Mouse (Mus musculus) ES-E14 (cell line): Measurements from ENCODE around the gene Rhbdd3. TPM values are rescaled to one million over a fixed set of nuclear protein-coding genes. Genes with fewer than 3 reads are reported as not detected.

Experiments
- DNase-seq: peaks from one replicate; pipeline ENCODE4 v3.0.0-alpha.2; 2013; ENCODE audit warnings: low read depth, low spot score
- H3K27ac ChIP-seq: 2 replicates; pipeline ENCODE4 v1.5.1; 2012; ENCODE audit warnings: low read depth, mild to moderate bottlenecking, low read length, moderate library complexity, mixed read lengths; ENCODE audit not compliant: poor library complexity, insufficient read depth, severe bottlenecking
- H3K36me3 ChIP-seq: 2 replicates; pipeline ENCODE4 v1.6.1; 2012; ENCODE audit warnings: mild to moderate bottlenecking, low read length, moderate library complexity, mixed read lengths; ENCODE audit not compliant: control insufficient read depth, poor library complexity, insufficient read depth, severe bottlenecking
- H3K4me1 ChIP-seq, 2 experiments: fragments of 150-350 bp in 1 of 2; sonication (generic) in 1 of 2; 2 replicates each; pipeline ENCODE4 v1.6.1; 2012; ENCODE audit warnings: low read length in 2 of 2, mild to moderate bottlenecking in 1 of 2, mixed read lengths in 1 of 2; ENCODE audit not compliant: control insufficient read depth in 2 of 2, insufficient read depth in 2 of 2, poor library complexity in 1 of 2
- H3K4me3 ChIP-seq, 2 experiments: fragments of 150-350 bp in 1 of 2; sonication (generic) in 1 of 2; 2 replicates each; pipeline ENCODE4 v1.5.1; 2012; ENCODE audit warnings: low read length in 2 of 2, low read depth in 1 of 2, mild to moderate bottlenecking in 1 of 2, mixed read lengths in 1 of 2; ENCODE audit not compliant: insufficient read depth in 1 of 2, poor library complexity in 1 of 2, severe bottlenecking in 1 of 2
- H3K9ac ChIP-seq: 2 replicates; pipeline ENCODE4 v1.6.1; 2012; ENCODE audit warnings: low read depth, mild to moderate bottlenecking, low read length, mixed read lengths; ENCODE audit not compliant: poor library complexity, insufficient read depth, severe bottlenecking
- H3K9me3 ChIP-seq: fragments of 150-350 bp; sonication (generic); 2 replicates; pipeline ENCODE4 v1.6.1; 2012; ENCODE audit warnings: low read depth, mild to moderate bottlenecking, low read length; ENCODE audit not compliant: control insufficient read depth, insufficient read depth
- CHD2 ChIP-seq: IDR thresholded peaks from 2 replicates; pipeline ENCODE4 v1.6.1; 2014; ENCODE audit warnings: mild to moderate bottlenecking, low read depth, low read length, inconsistent platforms
- HCFC1 ChIP-seq: IDR thresholded peaks from 2 replicates; pipeline ENCODE4 v1.6.1; 2012; ENCODE audit warnings: low read length, inconsistent platforms, borderline replicate concordance; ENCODE audit not compliant: insufficient read depth
- MAFK ChIP-seq: IDR thresholded peaks from 2 replicates; pipeline ENCODE4 v1.6.1; 2014; ENCODE audit warnings: mild to moderate bottlenecking, low read depth, low read length, inconsistent platforms; ENCODE audit not compliant: insufficient read depth
- ZC3H11A ChIP-seq: IDR thresholded peaks from 2 replicates; pipeline ENCODE4 v1.6.1; 2012; ENCODE audit warnings: low read depth, mild to moderate bottlenecking, inconsistent platforms, low read length, borderline replicate concordance
- ZNF384 ChIP-seq: IDR thresholded peaks from 2 replicates; pipeline ENCODE4 v1.6.1; 2012; ENCODE audit warnings: low read depth, low read length, inconsistent platforms
- in situ Hi-C, 2 experiments: fragments of 600-800 bp; cut with MboI; formaldehyde crosslinking; loops; one replicate each; pipeline ENCODE4 v1.15.1; 2025; ENCODE audit warnings: low sequenced_read_pairs in 2 of 2, inconsistent platforms in 1 of 2; ENCODE audit not compliant: unreplicated experiment in 2 of 2
- total RNA-seq: library from RNA; depleted of rRNA; stranded (reverse); fragments of 300-350 nt; gene quantifications from 2 replicates; pipeline ENCODE4 v1.2.3, GENCODE M21; 2012

Rhbdd3 gene
- total RNA-seq, 1 experiment: 33.9 TPM

- Histone ChIP-seq H3K9me3 (no peaks in the 10 kb centered on the region), H3K9ac (no peak overlapping the region), H3K36me3 (peaks cover 27% of the 10 kb centered on the region), H3K4me3 (no peak overlapping the region), H3K27ac (no peak overlapping the region), H3K4me1 (peaks cover 3 to 10% of the 10 kb centered on the region in 2 experiments; a peak in 3 of 4 replicates)
- no peak for DNase-seq
- in situ Hi-C loops: no loop called here
- TF ChIP-seq ZC3H11A (no peak), MAFK (0 out of 2 replicates have a peak, but pooled peaks have one; percentile 0), CHD2 (no peak), ZNF384 (no peak), HCFC1 (no peak)
Measured at GRCm38 (mm10) chr11:5102384-5102783, 3.7 kb downstream of the Rhbdd3 start.

DNA sequence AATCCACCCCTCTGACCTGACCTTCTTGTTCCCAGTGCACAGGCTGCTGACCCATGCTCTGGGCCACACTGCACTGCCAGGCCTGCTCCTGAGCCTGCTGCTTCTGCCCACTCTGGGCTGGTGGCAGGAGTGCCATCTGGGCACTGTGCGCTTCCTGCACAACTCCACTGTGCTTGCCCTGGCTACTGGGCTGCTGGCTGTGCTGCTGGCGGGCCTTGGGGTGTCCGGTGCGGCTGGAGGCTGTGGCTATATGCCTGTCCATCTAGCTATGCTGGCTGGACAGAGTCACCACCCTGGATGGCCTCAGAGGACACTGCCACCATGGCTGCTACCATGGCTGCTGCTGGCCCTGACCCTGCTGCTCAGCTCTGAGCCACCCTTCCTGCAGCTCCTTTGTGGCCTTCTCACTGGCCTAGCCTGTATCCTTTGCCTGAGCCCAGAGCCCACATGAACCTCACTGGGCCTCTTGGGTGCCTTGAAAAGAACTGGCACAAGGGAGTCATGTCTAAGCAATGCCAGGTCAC lies 5.3 kb downstream of the Rhbdd3 start:
- no peak for DNase-seq
- in situ Hi-C loops: no loop called here
- Histone ChIP-seq H3K27ac (no peak overlapping the region), H3K36me3 (peaks cover 27% of the 10 kb centered on the region), H3K4me1 (peaks cover 3 to 10% of the 10 kb centered on the region in 2 experiments; a peak in 3 of 4 replicates), H3K9me3 (no peaks in the 10 kb centered on the region), H3K9ac (no peak overlapping the region), H3K4me3 (no peak overlapping the region)
- TF ChIP-seq MAFK: no peak
- TF ChIP-seq ZC3H11A: no peak
- TF ChIP-seq HCFC1: no peak
- no peak for TF ChIP-seq ZNF384
- TF ChIP-seq CHD2: no peak

- Histone ChIP-seq H3K4me1 (no peaks in the 10 kb centered on the region), H3K36me3 (peaks cover 13% of the 10 kb centered on the region; the same call in 1 of the 2 replicates), H3K9ac (no peak overlapping the region), H3K4me3 (no peak overlapping the region), H3K9me3 (no peaks in the 10 kb centered on the region), H3K27ac (no peak overlapping the region)
- in situ Hi-C loops: no loop called here
- DNase-seq: no peak
- TF ChIP-seq MAFK: no peak
Measured at GRCm38 (mm10) chr11:5109441-5109840, 10.7 kb downstream of the Rhbdd3 start.

- no peaks in the 10 kb centered on the region for H3K9me3 ChIP-seq
- no peaks in the 10 kb centered on the region for H3K36me3 ChIP-seq
- no peak overlapping the region for H3K27ac ChIP-seq
- H3K9ac ChIP-seq: no peak overlapping the region
- H3K4me3 ChIP-seq: no peak overlapping the region
- DNase-seq: no peak
- in situ Hi-C loops: no loop called here
- no peaks in the 10 kb centered on the region for H3K4me1 ChIP-seq
- TF ChIP-seq ZC3H11A: no peak
- no peak for TF ChIP-seq HCFC1
- TF ChIP-seq ZNF384: no peak
- TF ChIP-seq MAFK: no peak
- no peak for TF ChIP-seq CHD2
Measured at GRCm38 (mm10) chr11:5113645-5114044, 14.9 kb downstream of the Rhbdd3 start.

DNA sequence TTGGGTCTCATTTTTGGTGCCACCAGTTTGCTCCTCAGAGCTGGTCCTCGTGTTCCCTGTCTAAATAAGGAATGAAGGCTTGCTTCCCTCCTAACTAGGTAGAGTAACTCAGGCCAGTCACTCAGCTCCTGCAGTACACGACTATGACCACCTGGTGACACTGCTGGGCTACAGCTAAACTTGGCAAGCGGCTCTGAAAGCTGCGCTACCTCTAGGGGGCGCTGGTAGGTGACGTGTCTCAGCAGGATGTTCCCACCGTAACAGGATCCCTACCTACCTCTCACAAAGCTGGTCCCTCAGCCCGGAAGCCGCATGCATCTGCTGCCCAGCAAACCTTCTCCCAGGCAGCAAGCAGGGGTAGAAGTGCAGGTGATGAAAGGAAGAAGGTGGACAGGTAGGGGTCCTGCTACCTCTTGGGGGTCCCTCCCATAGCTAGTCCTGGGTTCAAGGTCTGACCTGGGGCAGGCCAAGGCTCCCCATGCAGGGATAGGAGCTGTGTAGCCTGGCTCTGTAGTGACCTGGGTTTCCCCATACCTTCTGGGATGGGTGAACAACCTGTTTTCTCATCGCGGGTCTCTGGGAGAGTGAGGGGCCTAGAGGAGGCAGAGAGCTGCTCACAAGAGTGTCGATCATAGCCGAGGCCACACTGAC lies 16.3 kb downstream of the Rhbdd3 start:
- Histone ChIP-seq H3K4me1 (no peaks in the 10 kb centered on the region), H3K4me3 (no peak overlapping the region), H3K27ac (no peak overlapping the region), H3K36me3 (no peaks in the 10 kb centered on the region; the same call in 1 of the 2 replicates), H3K9me3 (no peaks in the 10 kb centered on the region), H3K9ac (no peak overlapping the region)
- peak; percentile 53; the same call in 1 of the 2 replicates for TF ChIP-seq ZNF384
- TF ChIP-seq HCFC1: 0 out of 2 replicates have a peak, but pooled peaks have one; percentile 63
- TF ChIP-seq CHD2: no peak
- peak; percentile 97 for TF ChIP-seq ZC3H11A
- TF ChIP-seq MAFK: no peak
- in situ Hi-C loops: no loop called here
- peak; percentile 93 for DNase-seq
